Mouse (Mus musculus): ENCODE data around the gene Higd1b. TPM values are rescaled to one million over a fixed set of nuclear protein-coding genes. Genes with fewer than 3 reads are reported as not detected.

The Higd1b gene
- polyA plus RNA-seq (2017; shearing (Covaris generic)) = not detected

DNA sequence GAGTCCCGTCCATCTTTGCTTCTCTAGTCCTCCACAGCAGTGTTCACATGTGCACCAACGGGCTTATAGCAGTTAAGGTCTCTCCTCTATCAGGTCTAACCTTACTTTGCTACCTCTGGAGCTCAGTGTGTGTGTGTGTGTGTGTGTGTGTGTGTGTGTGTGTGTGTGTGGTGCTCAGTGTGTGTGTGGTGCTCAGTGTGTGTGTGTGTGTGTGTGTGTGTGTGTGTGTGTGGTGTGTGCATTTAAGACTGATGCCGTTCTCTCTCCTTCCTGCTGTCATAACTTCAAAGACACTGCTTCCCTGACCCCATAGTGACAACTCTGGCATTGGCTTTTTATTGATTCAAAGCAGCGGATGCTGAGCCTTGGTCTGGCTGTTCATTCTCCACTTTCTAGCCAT lies at the start of gene Higd1b:
Higd1b (plus strand) TSS at position 301 of the 400 bp plus-strand sequence.

DNA sequence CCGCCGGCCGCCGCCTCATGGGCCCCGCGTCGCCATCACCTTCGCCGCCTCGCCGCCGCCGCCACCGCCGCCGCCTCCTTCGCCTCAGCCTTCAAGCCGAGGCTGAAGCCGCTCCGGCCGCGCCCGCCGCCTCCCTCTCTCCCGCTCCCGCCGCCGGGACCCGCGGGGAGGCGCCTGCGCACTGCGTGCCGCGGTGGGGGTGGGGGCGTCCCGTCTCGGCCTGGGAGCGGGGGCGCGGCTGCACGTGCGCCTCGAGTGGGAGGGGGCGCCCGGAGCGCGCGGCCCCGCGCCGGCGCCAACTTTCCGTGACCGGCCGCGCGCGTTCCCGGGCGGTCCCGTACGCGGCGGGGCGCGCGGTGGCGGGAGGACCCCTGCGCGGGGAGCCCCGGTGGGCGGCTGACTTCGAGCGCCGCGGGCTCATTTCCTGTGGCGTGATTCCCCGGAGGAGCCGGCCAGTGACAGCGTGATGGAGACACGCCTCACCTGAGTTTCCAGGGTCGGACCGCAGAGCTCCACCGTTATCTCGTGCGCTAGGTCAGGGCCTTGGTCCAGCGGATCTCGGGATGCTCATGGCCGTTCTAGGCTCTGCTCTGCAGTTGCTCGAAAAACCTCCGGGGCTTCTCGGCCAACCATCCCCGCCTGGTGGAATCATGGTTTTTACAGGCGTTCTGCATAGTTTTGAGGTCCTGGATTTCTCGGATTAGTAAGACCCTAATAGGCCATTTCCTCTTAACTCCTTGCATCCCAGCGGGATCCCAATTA lies 16.4 kb upstream of the Higd1b start, which contains the start of gene Gjc1:
Gjc1 (minus strand) TSS at position 680 of the 762 bp plus-strand sequence.

DNA sequence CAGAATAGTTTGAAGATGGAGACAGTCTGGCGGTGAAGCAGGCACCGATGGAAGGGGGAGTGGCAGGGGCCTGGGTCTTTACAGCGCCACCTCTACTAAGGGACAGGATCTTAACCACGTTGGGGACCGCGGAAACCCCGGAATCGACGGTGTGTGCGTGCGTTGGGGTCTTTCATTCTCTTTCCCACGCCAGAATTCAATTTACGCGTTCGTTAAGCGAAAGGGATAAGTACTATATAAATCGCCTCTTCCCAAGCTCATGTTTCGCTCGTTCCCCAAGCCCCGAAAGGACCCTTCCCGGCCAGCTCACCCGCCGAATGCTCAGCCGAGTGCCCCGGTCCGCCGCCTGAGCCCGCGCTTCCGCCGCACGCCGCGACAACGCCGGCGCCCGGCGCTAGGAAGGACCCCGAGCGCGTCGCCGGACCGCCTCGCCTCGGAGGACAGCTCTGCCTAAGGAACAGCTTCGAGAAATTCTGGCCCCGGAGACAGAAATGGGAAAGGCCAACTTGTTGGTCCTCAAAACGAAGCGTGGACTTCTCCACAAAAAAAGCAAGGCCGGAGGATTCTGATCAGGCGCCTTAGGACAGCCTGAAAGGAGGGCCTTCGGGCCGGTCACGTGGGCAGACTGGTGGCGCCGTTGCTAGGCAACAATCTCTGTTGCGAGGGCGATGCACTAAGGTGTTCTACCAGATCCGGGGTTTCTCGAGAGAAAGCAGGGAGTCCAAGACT lies 45.1 kb downstream of the Higd1b start, which contains the start of the genes Eftud2 and Ccdc103:
Eftud2 (minus strand) TSS at position 401 of the 729 bp plus-strand sequence.
Ccdc103 (plus strand) TSS at position 620 of the 729 bp plus-strand sequence.

DNA sequence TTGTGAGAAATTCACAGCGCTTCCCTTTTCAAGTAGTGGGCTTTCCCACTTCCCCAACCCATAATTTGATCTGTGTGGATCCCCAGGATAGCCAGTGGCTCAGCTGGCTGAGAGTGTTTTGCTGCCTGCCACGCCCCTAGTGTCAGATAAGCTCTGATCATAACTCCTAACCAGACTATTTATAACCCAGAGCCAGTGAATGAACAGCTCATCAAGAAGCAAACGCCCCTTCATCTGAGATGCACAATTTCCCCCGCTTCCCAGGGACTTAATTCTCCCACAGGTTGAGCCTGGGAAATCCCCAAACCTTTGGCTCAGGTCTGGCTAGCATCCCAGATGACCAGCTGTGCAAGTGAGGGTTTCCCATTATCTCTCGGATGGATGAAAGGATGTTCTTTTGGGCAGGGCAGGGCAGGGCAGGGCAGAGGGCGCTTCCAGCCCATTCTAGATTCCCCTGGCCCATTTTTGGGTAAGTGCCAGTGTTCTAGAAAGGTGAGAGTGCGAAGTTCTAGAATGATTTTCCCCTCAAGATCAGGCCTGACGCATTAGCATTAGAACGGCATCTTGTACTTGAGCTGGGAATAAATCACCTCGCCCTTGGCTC lies 49.1 kb downstream of the Higd1b start, which contains the start of gene Fam187a:
Fam187a (plus strand) TSS at position 554 of the 604 bp plus-strand sequence.

Other genes starting within 250 kb of the Higd1b start
- gene Fzd2, start 231.5 kb upstream of the Higd1b start, polyA plus RNA-seq (2017; shearing (Covaris generic)) = not detected
- not detected for gene Meioc, start 172.1 kb upstream of the Higd1b start, polyA plus RNA-seq (2017; shearing (Covaris generic))
- 38.6 TPM for gene Ccdc43, start 138.1 kb upstream of the Higd1b start, polyA plus RNA-seq (2017; shearing (Covaris generic))
- gene Adam11, start 74.4 kb upstream of the Higd1b start, polyA plus RNA-seq (2017; shearing (Covaris generic)) = not detected
- gene Gjc1, start 16.1 kb upstream of the Higd1b start, polyA plus RNA-seq (2017; shearing (Covaris generic)) = not detected
- gene Eftud2, start 45.1 kb downstream of the Higd1b start, polyA plus RNA-seq (2017; shearing (Covaris generic)) = 177 TPM
- not detected for gene Ccdc103, start 45.4 kb downstream of the Higd1b start, polyA plus RNA-seq (2017; shearing (Covaris generic))
- not detected for gene Fam187a, start 49.3 kb downstream of the Higd1b start, polyA plus RNA-seq (2017; shearing (Covaris generic))
- 0.10 TPM for gene Gfap, start 65.1 kb downstream of the Higd1b start, polyA plus RNA-seq (2017; shearing (Covaris generic))
- 5.4 TPM for gene Kif18b, start 89.3 kb downstream of the Higd1b start, polyA plus RNA-seq (2017; shearing (Covaris generic))
- not detected for gene C1ql1, start 110.8 kb downstream of the Higd1b start, polyA plus RNA-seq (2017; shearing (Covaris generic))
- 81.8 TPM for gene Nmt1, start 192.3 kb downstream of the Higd1b start, polyA plus RNA-seq (2017; shearing (Covaris generic))
- gene Dcakd, start 192.5 kb downstream of the Higd1b start, polyA plus RNA-seq (2017; shearing (Covaris generic)) = 29.9 TPM

All from activated CD4-positive, CD25-positive, alpha-beta regulatory T cell, adult 9 weeks (primary cell).